Mouse (Mus musculus) megakaryocyte, embryonic 14.5 days (primary cell): ENCODE measurements around the gene Sfn. TPM values are rescaled to one million over a fixed set of nuclear protein-coding genes. Genes with fewer than 3 reads are reported as not detected.

Experiments
- H3K27me3 ChIP-seq: replicated peaks from 2 replicates; pipeline ENCODE3; 2012; ENCODE audit warnings: inconsistent platforms
- H3K36me3 ChIP-seq: replicated peaks from 2 replicates; pipeline ENCODE3; 2012; ENCODE audit warnings: low read length, inconsistent platforms, mixed read lengths
- H3K4me1 ChIP-seq: 2 replicates; pipeline ENCODE4 v1.6.1; 2012; ENCODE audit warnings: inconsistent platforms
- H3K4me3 ChIP-seq: replicated peaks from 2 replicates; pipeline ENCODE3; 2012; ENCODE audit warnings: moderate library complexity, mild to moderate bottlenecking, inconsistent platforms
- H3K9me3 ChIP-seq: 2 replicates; pipeline ENCODE4 v1.6.1; 2012; ENCODE audit warnings: inconsistent platforms
- FLI1 ChIP-seq: IDR thresholded peaks from 2 replicates; pipeline ENCODE4 v1.6.1; 2012; ENCODE audit warnings: low read length, inconsistent platforms, mixed read lengths
- GATA1 ChIP-seq: IDR thresholded peaks from 3 replicates; pipeline ENCODE4 v1.6.1; 2012; ENCODE audit warnings: mixed read lengths, low read length, inconsistent platforms, borderline replicate concordance
- polyA plus RNA-seq: library from polyadenylated mRNA; stranded (reverse); fragments of >175 nt; gene quantifications from 2 replicates; pipeline ENCODE4 v1.2.3, GENCODE M21; 2012; ENCODE audit warnings: low replicate concordance; ENCODE audit not compliant: insufficient read depth

Sfn gene
- polyA plus RNA-seq, 1 experiment: 9.2 TPM

DNA sequence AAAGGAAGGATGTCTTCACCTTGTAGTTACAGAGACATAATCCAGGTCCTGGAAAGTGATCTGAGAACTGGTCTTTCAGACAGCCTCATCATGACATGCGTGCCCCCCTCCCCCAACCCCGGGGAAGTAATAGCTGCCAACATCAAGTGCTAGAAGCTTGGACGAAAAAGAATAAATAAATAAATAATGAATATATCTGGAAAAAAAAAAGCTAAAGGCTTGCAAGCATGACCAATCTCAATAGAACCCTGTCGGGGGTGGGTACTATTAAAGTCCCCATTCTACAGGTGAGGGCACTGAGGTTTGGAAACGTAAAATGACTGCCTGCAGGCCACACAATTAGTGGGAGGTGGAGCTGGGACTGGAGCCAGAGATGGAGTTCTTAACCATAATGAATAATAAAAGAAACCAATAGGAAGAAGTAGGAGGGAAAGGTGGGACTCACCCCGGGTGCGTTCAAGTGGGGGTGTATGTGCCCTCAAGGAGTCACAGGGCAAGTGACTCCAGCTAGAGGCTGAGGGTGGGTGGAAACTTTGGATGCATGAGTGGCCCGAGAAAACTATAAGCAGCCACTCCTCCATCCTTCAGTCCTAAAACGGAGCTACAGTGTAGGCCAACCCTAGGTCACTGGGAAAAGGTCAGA is 29.9 kb upstream of the Sfn start:
- H3K4me1 ChIP-seq: peaks cover 65% of the 10 kb centered on the region
- peaks cover 37% of the 10 kb centered on the region for H3K36me3 ChIP-seq
- H3K27me3 ChIP-seq: no peaks in the 10 kb centered on the region
- H3K4me3 ChIP-seq: peak overlapping the region; percentile 94
- H3K9me3 ChIP-seq: no peaks in the 10 kb centered on the region
- TF ChIP-seq FLI1 (no peak), GATA1 (no peak)

DNA sequence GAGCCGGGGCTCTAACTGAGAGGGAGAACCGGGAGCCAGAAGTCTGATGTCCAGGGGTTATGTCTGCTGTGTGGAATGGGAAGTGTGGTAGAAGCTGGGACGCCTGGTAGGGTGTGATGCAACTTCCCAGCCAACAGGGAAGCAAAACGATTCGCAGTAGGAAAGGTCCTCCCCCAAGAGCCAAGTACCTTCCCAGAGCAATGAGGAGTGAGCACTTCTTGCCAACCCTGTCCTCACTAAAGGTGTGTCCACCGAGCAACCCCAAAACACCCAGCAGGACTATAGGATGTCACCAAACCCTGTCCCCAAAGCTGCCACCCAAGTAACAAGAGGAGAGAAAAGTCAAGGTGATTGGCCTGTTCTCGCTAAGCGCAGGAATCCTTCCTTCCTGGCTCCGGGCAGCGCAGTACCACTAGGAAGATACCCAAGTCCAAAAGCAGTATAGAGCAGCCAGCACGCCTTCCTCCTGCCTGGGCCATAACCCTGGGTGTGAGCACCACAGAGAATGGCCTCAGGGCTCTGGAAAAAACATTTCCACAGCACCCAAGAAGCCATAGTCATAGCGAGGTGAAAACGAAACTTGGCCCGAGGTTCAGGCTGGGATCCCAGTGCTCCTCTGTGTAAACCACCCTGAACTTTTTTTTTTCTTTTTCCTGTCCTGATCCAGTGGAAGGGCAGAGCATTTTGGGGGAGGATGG is 29.3 kb upstream of the Sfn start:
- Histone ChIP-seq H3K4me3 (peak overlapping the region; percentile 94), H3K4me1 (peaks cover 72% of the 10 kb centered on the region)

DNA sequence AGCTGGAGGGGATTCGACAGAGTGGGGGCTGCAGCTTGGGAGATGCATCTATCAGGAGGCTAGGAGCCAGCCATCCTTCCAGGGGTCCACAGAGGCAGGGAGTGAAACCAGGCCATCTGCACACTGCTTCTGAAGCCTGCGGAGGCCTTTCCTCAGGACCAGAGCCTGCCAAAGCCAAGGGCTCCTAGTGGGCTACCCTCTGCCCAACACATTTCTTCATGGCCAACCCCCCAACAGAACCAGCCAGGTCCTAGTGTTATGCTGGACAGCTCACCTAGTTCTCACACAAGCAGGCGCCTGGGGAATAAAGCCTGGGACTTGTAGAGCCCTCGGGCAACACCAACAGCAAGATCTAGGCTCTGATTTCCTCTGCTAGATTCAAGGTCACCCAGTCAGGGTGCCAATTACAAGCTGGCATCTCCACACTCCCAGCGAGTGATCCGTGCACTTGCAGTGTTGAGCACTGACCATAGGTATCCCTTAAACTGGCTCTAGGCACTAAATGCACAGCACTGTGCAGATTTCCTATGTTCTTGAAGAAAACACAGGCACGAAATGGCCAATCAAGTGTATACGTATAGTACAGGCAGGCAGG is 28.5 kb upstream of the Sfn start:
- peak overlapping the region; percentile 94 for H3K4me3 ChIP-seq
- H3K9me3 ChIP-seq: no peaks in the 10 kb centered on the region
- H3K36me3 ChIP-seq: peaks cover 52% of the 10 kb centered on the region
- H3K27me3 ChIP-seq: no peaks in the 10 kb centered on the region
- H3K4me1 ChIP-seq: peaks cover 80% of the 10 kb centered on the region
- TF ChIP-seq FLI1 (no peak), GATA1 (no peak)

More for the DNA sequence above, 29.3 kb upstream of the Sfn start:
- no peaks in the 10 kb centered on the region for H3K9me3 ChIP-seq
- peaks cover 44% of the 10 kb centered on the region for H3K36me3 ChIP-seq
- H3K27me3 ChIP-seq: no peaks in the 10 kb centered on the region
- TF ChIP-seq FLI1 (no peak), GATA1 (no peak)

DNA sequence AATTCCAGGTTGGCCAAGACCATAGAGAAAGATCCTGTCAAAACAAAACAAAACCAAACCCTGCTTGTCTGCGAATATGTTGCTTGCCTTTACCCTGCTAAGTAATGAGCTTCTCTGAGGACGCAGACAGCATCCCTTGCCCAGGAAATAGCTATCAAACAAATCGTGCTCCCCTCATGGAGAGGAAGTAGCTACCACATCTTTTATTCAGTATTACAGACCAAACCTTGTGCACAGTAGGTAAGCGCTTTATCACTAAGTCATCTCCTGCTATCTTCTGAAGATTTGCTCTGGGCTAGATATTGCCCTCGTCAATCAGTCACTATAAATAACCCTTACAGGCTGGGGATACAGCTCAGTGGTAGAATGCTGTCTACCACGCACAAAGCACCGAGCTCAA is 27.2 kb upstream of the Sfn start:
- TF ChIP-seq GATA1: no peak
- TF ChIP-seq FLI1: no peak
- H3K4me3 ChIP-seq: no peak overlapping the region
- H3K36me3 ChIP-seq: peaks cover 63% of the 10 kb centered on the region
- H3K9me3 ChIP-seq: no peaks in the 10 kb centered on the region
- H3K4me1 ChIP-seq: peaks cover 88% of the 10 kb centered on the region
- H3K27me3 ChIP-seq: no peaks in the 10 kb centered on the region

DNA sequence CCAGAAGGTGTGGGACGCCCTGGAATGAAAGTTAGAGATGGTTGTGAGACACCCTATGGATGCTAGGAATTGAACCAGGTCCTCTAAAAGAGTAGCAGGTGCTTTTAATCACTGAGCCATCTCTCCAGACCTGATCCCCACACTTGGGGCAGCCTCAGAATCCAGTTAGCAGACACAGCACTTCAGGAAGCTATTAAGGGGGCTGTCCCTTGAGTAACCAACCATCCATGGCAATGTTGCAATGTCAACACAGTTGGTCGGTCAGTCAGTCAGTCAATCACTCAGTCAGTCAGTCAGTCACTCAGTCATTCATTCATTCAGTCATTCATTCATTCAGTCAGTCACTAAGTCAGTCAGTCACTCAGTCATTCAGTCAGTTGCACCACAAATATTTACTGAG is 26.5 kb upstream of the Sfn start:
- H3K36me3 ChIP-seq: peaks cover 70% of the 10 kb centered on the region
- no peaks in the 10 kb centered on the region for H3K27me3 ChIP-seq
- H3K4me3 ChIP-seq: no peak overlapping the region
- TF ChIP-seq FLI1: no peak
- no peak for TF ChIP-seq GATA1
- peaks cover 88% of the 10 kb centered on the region for H3K4me1 ChIP-seq
- no peaks in the 10 kb centered on the region for H3K9me3 ChIP-seq

DNA sequence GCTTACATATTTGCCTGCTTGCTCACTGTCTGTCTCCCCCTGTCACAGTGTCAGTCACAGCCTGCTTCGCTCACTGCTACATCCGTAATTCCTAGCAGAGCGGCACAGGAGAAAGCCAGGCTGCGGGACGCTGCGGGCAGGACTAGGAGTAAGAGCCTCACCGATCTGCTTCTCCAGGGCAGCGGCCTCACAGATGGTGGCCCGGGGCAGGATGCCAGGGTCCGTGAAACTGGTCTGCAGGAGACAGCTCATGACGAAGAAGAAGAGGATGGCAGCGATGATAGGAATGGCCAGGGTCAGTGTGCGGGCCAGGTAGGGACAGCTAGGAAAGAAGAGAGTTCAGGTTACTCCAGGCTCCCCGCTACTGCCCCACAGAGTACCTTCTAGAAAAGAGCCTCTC is 25.1 kb upstream of the Sfn start:
- no peaks in the 10 kb centered on the region for H3K9me3 ChIP-seq
- peaks cover 90% of the 10 kb centered on the region for H3K4me1 ChIP-seq
- TF ChIP-seq FLI1 (no peak), GATA1 (no peak)
- no peaks in the 10 kb centered on the region for H3K27me3 ChIP-seq
- H3K36me3 ChIP-seq: peaks cover 78% of the 10 kb centered on the region
- H3K4me3 ChIP-seq: peak overlapping the region; percentile 53

DNA sequence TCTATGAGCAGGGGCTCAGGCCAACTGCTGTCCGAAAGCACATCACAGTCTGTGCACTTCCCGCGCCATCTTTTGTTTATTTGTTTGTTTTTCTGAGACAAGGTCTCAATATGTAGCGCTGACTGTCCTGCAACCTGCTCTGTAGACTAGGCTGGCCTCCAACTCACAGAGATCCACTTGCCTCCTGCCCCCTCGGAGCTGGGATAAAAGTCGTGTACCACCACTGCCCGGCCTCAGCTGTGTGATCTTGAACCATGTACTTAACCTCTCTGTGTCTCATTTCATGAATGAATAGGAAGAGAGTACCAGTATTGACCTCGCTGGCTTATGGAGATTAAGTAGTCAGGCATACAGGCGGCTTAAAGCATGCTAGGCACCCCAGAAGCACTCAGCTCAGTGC is 24.7 kb upstream of the Sfn start:
- peaks cover 90% of the 10 kb centered on the region for H3K4me1 ChIP-seq
- H3K4me3 ChIP-seq: peak overlapping the region; percentile 53
- TF ChIP-seq GATA1 (no peak), FLI1 (no peak)
- peaks cover 81% of the 10 kb centered on the region for H3K36me3 ChIP-seq
- no peaks in the 10 kb centered on the region for H3K9me3 ChIP-seq
- no peaks in the 10 kb centered on the region for H3K27me3 ChIP-seq

DNA sequence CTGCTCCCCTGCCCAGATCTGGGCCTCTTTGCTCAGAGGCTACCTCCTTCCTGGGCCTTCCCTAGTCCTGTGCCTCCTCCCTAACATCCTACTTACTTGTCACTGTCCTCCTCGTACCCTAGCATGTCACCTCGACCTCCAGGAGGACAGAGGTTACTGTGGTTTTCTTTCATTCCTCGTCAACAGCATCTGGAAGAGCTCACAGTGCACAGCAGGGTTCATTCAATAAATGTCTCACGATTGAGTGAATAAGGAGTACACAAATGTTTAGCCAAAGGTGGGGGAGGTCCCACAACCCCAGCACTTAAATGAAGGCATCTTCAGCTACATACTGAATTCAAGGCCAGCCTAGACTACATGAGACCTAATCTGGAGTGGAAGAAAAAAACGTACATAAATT is 24.3 kb upstream of the Sfn start:
- no peak for TF ChIP-seq FLI1
- no peak for TF ChIP-seq GATA1
- Histone ChIP-seq H3K4me1 (peaks cover 88% of the 10 kb centered on the region), H3K9me3 (no peaks in the 10 kb centered on the region), H3K27me3 (no peaks in the 10 kb centered on the region), H3K36me3 (peaks cover 79% of the 10 kb centered on the region), H3K4me3 (peak overlapping the region; percentile 83)

DNA sequence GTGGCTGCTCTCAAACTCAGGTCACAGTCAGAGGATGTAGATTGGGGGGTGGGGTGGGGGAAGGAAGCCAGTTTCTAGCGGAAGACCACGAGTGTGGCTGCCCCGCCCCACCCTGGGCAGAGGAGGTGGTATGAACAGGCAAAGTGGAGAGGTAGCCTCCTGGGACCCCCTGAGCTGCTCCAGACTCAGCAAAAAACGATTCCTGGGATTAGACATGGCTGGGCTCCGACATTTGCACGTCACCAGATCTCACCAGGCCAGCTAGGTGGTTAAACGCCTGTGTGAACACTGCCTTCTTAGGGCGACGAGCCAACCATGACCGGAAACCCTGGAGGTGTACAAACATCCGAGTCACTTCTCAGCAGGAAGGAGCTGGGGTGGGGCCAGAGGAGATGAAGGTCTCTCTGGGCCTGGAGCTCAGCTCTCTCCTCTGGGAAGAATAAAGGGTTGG is 23.7 kb upstream of the Sfn start:
- H3K36me3 ChIP-seq: peaks cover 79% of the 10 kb centered on the region
- peaks cover 88% of the 10 kb centered on the region for H3K4me1 ChIP-seq
- peak overlapping the region; percentile 83 for H3K4me3 ChIP-seq
- H3K27me3 ChIP-seq: no peaks in the 10 kb centered on the region
- TF ChIP-seq GATA1 (no peak), FLI1 (no peak)
- H3K9me3 ChIP-seq: no peaks in the 10 kb centered on the region

DNA sequence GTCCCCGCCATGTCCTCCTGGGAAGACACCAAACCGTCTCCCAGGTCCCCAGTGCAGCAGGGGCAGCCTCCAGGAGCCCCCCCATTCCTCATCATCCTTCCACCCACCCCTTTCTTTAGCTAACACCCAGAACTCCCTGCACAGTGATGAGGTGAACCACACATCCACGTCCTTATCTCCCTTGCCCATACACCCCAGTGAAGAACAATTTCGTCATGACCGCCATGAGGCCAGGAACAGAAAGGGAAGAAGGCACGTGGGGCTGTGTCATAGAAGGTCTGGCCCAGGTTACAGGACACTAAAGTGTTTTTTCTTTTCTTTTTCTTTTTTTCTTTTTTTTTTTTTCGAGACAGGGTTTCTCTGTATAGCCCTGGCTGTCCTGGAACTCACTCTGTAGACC is 22.9 kb upstream of the Sfn start:
- no peak overlapping the region for H3K4me3 ChIP-seq
- peaks cover 81% of the 10 kb centered on the region for H3K36me3 ChIP-seq
- no peaks in the 10 kb centered on the region for H3K27me3 ChIP-seq
- H3K4me1 ChIP-seq: peaks cover 89% of the 10 kb centered on the region
- no peaks in the 10 kb centered on the region for H3K9me3 ChIP-seq
- TF ChIP-seq GATA1: no peak
- TF ChIP-seq FLI1: no peak
